Mouse (Mus musculus): ENCODE data around the gene Gm3667. TPM values are rescaled to one million over a fixed set of nuclear protein-coding genes. Genes with fewer than 3 reads are reported as not detected.

Gene Gm3667
- 0.07 and 0.13 TPM in 2 replicates for polyA plus RNA-seq (2015; fragmentation: Nextera tagmentation; extraction: Ambion mirVana)

GRCm38 (mm10) chr14:6889521-6890012 is at the start of gene Gm3667:
Gene Gm3667 (minus strand): TSS chr14:6889962.

GRCm38 (mm10) chr14:6840211-6840610 is 49.6 kb downstream of the Gm3667 start, which contains the start of gene Gm3642:
Gene Gm3642 (minus strand): TSS chr14:6840311.

Other genes with a start within 250 kb of the Gm3667 start
- not detected in 2 replicates for gene Gm10251, start 205.8 kb downstream of the Gm3667 start, polyA plus RNA-seq (2015; fragmentation: Nextera tagmentation; extraction: Ambion mirVana)
- gene Gm8050, start 169.7 kb downstream of the Gm3667 start, polyA plus RNA-seq (2015; fragmentation: Nextera tagmentation; extraction: Ambion mirVana) = not detected in 2 replicates
- 0.72 and 1.1 TPM in 2 replicates for gene Gm3636, start 147.6 kb downstream of the Gm3667 start, polyA plus RNA-seq (2015; fragmentation: Nextera tagmentation; extraction: Ambion mirVana)
- not detected in 2 replicates for gene Gm8362, start 115.6 kb downstream of the Gm3667 start, polyA plus RNA-seq (2015; fragmentation: Nextera tagmentation; extraction: Ambion mirVana)
- gene Gm3642, start 49.7 kb downstream of the Gm3667 start, polyA plus RNA-seq (2015; fragmentation: Nextera tagmentation; extraction: Ambion mirVana) = not detected in 2 replicates
- not detected in 2 replicates for gene Gm6356, start 83.9 kb upstream of the Gm3667 start, polyA plus RNA-seq (2015; fragmentation: Nextera tagmentation; extraction: Ambion mirVana)
- 0.19 and 0.27 TPM in 2 replicates for gene Gm10406, start 137.5 kb upstream of the Gm3667 start, polyA plus RNA-seq (2015; fragmentation: Nextera tagmentation; extraction: Ambion mirVana)
- 0.13 TPM in 1 of 2 replicates, not detected in the other for gene Gm3685, start 155.0 kb upstream of the Gm3667 start, polyA plus RNA-seq (2015; fragmentation: Nextera tagmentation; extraction: Ambion mirVana)
- gene Gm3696, start 210.7 kb upstream of the Gm3667 start, polyA plus RNA-seq (2015; fragmentation: Nextera tagmentation; extraction: Ambion mirVana) = 0.26 TPM in 1 of 2 replicates, not detected in the other
- not detected in 2 replicates for gene Gm6676, start 235.4 kb upstream of the Gm3667 start, polyA plus RNA-seq (2015; fragmentation: Nextera tagmentation; extraction: Ambion mirVana)